Mouse (Mus musculus): ENCODE data around the gene Hoxa7. TPM values are rescaled to one million over a fixed set of nuclear protein-coding genes. Genes with fewer than 3 reads are reported as not detected.

The Hoxa7 gene
- total and polyA plus RNA-seq, 2 experiments from 2014 or later: 0.07 TPM; not detected in 1

DNA sequence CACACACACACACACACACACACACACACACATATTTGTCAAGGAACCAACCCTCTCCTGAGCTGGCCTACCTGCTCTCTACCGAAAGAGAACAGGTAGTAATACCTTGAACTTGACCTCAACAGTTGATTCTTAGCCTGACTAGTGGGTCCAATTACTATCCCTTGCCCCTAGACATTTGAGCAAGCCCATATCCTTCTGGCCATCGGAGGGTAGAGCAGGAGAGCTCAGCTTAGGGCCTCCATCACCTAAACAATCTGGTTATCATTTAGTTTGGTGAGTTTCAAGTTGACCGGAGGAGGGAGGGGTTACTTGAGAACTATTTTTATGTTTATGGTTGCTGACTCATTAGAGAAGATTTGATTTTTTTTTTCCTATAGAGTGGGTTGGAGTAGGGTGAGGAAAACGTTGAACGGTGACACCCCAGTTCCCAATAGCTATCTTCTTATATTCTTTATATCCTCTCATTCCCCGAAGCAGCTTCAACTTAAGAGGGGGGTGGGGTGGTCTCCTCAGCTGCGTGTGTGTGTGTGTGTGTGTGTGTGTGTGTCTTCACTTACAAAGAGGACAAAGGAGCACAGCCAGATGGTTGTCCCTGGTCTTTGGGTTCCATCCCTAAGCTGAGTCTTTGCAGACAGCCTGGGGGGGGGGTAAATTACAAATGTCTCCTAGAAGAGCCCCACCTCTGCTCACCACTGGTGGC, 29.7 kb upstream of the Hoxa7 start:
- Histone ChIP-seq H3K9me3 (replicated peaks; ENCODE audit: control insufficient read depth, low read length) (no peaks in the 10 kb centered on the region), H3K27ac (ENCODE audit: low read depth) (no peak overlapping the region), H3K4me1 (ENCODE audit: control insufficient read depth, insufficient read depth) (no peaks in the 10 kb centered on the region), H3K36me3 (replicated peaks; ENCODE audit: control insufficient read depth, insufficient read depth, low read length) (no peaks in the 10 kb centered on the region), H3K9ac (replicated peaks; ENCODE audit: low read depth, low read length) (no peak overlapping the region), H3K4me2 (ENCODE audit: low read depth, low read length) (no peak overlapping the region), H3K27me3 (ENCODE audit: control insufficient read depth, insufficient read depth, low read length) (peaks cover 99% of the 10 kb centered on the region), H3K4me3 (ENCODE audit: low read depth, low read length) (no peak overlapping the region)
- WGBS: 12% methylated on average over 7 of the region's 7 CpGs
- TF ChIP-seq CTCF (IDR thresholded peaks at IDR 0.05; ENCODE audit: low read depth): no peak
- no peak for TF ChIP-seq EP300 (IDR thresholded peaks at IDR 0.05; ENCODE audit: low read depth)
- ATAC-seq (ENCODE audit: insufficient read depth, low read depth) (no peak), DNase-seq (ENCODE audit: low spot score) (no peak)

- no peak overlapping the region for H3K4me2 ChIP-seq (ENCODE audit: low read depth, low read length)
- no peak overlapping the region for H3K27ac ChIP-seq (ENCODE audit: low read depth)
- no peak for ATAC-seq (ENCODE audit: insufficient read depth, low read depth)
- no peak overlapping the region for H3K9ac ChIP-seq (replicated peaks; ENCODE audit: low read depth, low read length)
- H3K4me1 ChIP-seq (ENCODE audit: control insufficient read depth, insufficient read depth): no peaks in the 10 kb centered on the region
- no peaks in the 10 kb centered on the region for H3K9me3 ChIP-seq (replicated peaks; ENCODE audit: control insufficient read depth, low read length)
- 5% methylated on average over 4 of the region's 4 CpGs for WGBS
- H3K4me3 ChIP-seq (ENCODE audit: low read depth, low read length): no peak overlapping the region
- no peak for TF ChIP-seq EP300 (IDR thresholded peaks at IDR 0.05; ENCODE audit: low read depth)
- no peak for TF ChIP-seq CTCF (IDR thresholded peaks at IDR 0.05; ENCODE audit: low read depth)
- H3K36me3 ChIP-seq (replicated peaks; ENCODE audit: control insufficient read depth, insufficient read depth, low read length): no peaks in the 10 kb centered on the region
- peaks cover 99% of the 10 kb centered on the region for H3K27me3 ChIP-seq (ENCODE audit: control insufficient read depth, insufficient read depth, low read length)
- no peak for DNase-seq (ENCODE audit: low spot score)
These were observed 28.2 kb upstream of the Hoxa7 start for GRCm38 (mm10) chr6:52249826-52250225.

DNA sequence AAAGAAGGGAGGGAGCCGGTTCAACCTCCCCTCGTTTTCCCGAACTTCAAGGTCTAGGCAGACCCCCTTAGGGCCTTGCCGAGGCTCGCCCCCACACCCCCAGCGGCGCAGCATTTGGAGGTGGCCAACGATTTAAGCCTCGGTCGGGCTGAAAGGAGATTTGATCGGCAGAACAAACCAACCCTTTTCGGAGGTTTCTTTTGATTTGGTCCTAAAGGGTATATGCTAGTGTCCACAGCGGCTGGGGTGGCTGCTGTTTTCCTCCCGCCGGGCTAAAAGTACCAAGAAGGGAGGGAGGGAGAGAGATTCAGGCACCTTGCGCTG, 27.7 kb upstream of the Hoxa7 start:
- Histone ChIP-seq H3K27ac (ENCODE audit: low read depth) (no peak overlapping the region), H3K27me3 (ENCODE audit: control insufficient read depth, insufficient read depth, low read length) (peaks cover 99% of the 10 kb centered on the region), H3K36me3 (replicated peaks; ENCODE audit: control insufficient read depth, insufficient read depth, low read length) (no peaks in the 10 kb centered on the region), H3K9ac (replicated peaks; ENCODE audit: low read depth, low read length) (no peak overlapping the region), H3K4me2 (ENCODE audit: low read depth, low read length) (no peak overlapping the region), H3K4me3 (ENCODE audit: low read depth, low read length) (no peak overlapping the region), H3K9me3 (replicated peaks; ENCODE audit: control insufficient read depth, low read length) (no peaks in the 10 kb centered on the region), H3K4me1 (ENCODE audit: control insufficient read depth, insufficient read depth) (no peaks in the 10 kb centered on the region)
- no peak for TF ChIP-seq EP300 (IDR thresholded peaks at IDR 0.05; ENCODE audit: low read depth)
- TF ChIP-seq CTCF (IDR thresholded peaks at IDR 0.05; ENCODE audit: low read depth): no peak
- DNase-seq (ENCODE audit: low spot score): no peak
- 2% methylated on average over 16 of the region's 16 CpGs for WGBS
- ATAC-seq (ENCODE audit: insufficient read depth, low read depth): no peak

- Histone ChIP-seq H3K36me3 (replicated peaks; ENCODE audit: control insufficient read depth, insufficient read depth, low read length) (no peaks in the 10 kb centered on the region), H3K9me3 (replicated peaks; ENCODE audit: control insufficient read depth, low read length) (no peaks in the 10 kb centered on the region), H3K9ac (replicated peaks; ENCODE audit: low read depth, low read length) (no peak overlapping the region), H3K27me3 (ENCODE audit: control insufficient read depth, insufficient read depth, low read length) (peaks cover 99% of the 10 kb centered on the region), H3K4me3 (ENCODE audit: low read depth, low read length) (no peak overlapping the region), H3K4me2 (ENCODE audit: low read depth, low read length) (no peak overlapping the region), H3K27ac (ENCODE audit: low read depth) (no peak overlapping the region), H3K4me1 (ENCODE audit: control insufficient read depth, insufficient read depth) (no peaks in the 10 kb centered on the region)
- 2% methylated on average over 27 of the region's 27 CpGs for WGBS
- TF ChIP-seq EP300 (IDR thresholded peaks at IDR 0.05; ENCODE audit: low read depth) (no peak), CTCF (IDR thresholded peaks at IDR 0.05; ENCODE audit: low read depth) (no peak)
- ATAC-seq (ENCODE audit: insufficient read depth, low read depth) (no peak), DNase-seq (ENCODE audit: low spot score) (no peak)
These were observed 27.2 kb upstream of the Hoxa7 start for GRCm38 (mm10) chr6:52248638-52249414.

DNA sequence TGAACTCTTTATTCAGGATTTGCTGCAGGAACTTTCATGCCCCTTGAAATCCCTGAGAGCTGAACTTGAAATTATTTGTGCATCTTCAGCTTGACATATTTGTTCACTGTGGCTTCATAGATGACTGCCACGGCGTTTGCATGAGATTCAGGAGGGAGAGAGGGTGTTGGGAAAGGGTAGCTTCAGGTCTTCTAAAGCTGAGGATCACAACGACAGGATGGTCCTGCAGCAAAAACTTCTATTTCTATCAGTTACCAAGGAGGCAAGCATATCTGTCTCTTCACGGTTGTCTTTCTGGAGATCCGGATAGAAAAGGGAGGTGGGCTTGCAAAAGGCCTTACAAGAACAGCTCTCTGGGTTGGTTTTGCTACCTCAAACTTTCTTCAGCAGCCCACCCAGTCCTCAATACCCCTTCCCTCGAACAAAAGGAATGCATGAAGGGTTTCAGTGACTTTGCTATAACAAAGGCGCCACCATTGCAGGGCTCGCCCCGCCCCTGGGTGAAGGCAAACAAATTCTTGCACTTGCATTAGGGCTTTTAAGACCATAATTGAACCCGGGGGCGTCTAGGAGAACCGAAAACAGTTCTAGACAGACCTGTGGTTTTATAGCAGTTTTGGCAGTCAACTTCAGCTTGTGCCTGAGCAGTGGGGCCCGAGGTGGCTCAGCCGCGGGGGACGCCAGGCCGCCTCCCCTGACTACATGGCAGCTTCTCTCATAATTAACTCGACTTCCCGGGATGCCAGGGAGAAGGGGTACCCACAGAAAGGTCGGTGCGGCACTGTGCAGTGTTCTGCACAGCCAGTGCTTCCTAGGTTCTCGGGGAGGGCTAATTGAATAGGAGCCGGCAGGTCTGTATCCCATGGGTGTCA, 26.3 kb upstream of the Hoxa7 start:
- DNase-seq (ENCODE audit: low spot score) (no peak), ATAC-seq (ENCODE audit: insufficient read depth, low read depth) (no peak)
- H3K4me3 ChIP-seq (ENCODE audit: low read depth, low read length): no peak overlapping the region
- H3K9ac ChIP-seq (replicated peaks; ENCODE audit: low read depth, low read length): no peak overlapping the region
- H3K9me3 ChIP-seq (replicated peaks; ENCODE audit: control insufficient read depth, low read length): no peaks in the 10 kb centered on the region
- WGBS: 4% methylated on average over 23 of the region's 23 CpGs
- no peak overlapping the region for H3K27ac ChIP-seq (ENCODE audit: low read depth)
- TF ChIP-seq EP300 (IDR thresholded peaks at IDR 0.05; ENCODE audit: low read depth): no peak
- no peak for TF ChIP-seq CTCF (IDR thresholded peaks at IDR 0.05; ENCODE audit: low read depth)
- H3K36me3 ChIP-seq (replicated peaks; ENCODE audit: control insufficient read depth, insufficient read depth, low read length): no peaks in the 10 kb centered on the region
- no peaks in the 10 kb centered on the region for H3K4me1 ChIP-seq (ENCODE audit: control insufficient read depth, insufficient read depth)
- H3K4me2 ChIP-seq (ENCODE audit: low read depth, low read length): no peak overlapping the region
- H3K27me3 ChIP-seq (ENCODE audit: control insufficient read depth, insufficient read depth, low read length): peaks cover 99% of the 10 kb centered on the region
